Mouse (Mus musculus): Measurements from ENCODE around the gene Gga1.

GRCm38 (mm10) chr15:78873803-78874435 is 3.1 kb upstream of the Gga1 start:
- TF ChIP-seq CTCF (IDR thresholded peaks at IDR 0.05) = no peak
- TF ChIP-seq POLR2A (IDR thresholded peaks at IDR 0.05; ENCODE audit: insufficient read depth, low read depth, low read length) = no peak

All from heart, adult 2 months (tissue).